Mouse (Mus musculus) lung, embryonic 16.5 days (tissue): ENCODE data around the gene Arhgef33. TPM values are rescaled to one million over a fixed set of nuclear protein-coding genes. Genes with fewer than 3 reads are reported as not detected.

ENCODE experiments used
- ATAC-seq: fragments of 200-750 bp; cut with Nextera tagmentation; 2 replicates; pipeline ENCODE4 v1.8.0; 2017; ENCODE audit warnings: low read depth, mild to moderate bottlenecking, moderate library complexity
- H3K27ac ChIP-seq: fragments of 300-500 bp; sonication (generic); 2 replicates; pipeline ENCODE4 v1.5.1; 2014; ENCODE audit warnings: mild to moderate bottlenecking, control low read depth, low read length
- H3K27me3 ChIP-seq: fragments of 300-500 bp; sonication (generic); 2 replicates; pipeline ENCODE4 v1.6.1; 2014; ENCODE audit warnings: low read depth, low read length, mixed read lengths; ENCODE audit not compliant: control insufficient read depth, insufficient read depth
- H3K36me3 ChIP-seq: fragments of 300-500 bp; sonication (generic); 2 replicates; pipeline ENCODE4 v1.6.1; 2014; ENCODE audit warnings: low read length; ENCODE audit not compliant: control insufficient read depth, insufficient read depth
- H3K4me1 ChIP-seq: fragments of 300-500 bp; sonication (generic); replicated peaks from 2 replicates; pipeline ENCODE4 v1.6.1; 2014; ENCODE audit warnings: low read length, mixed read lengths; ENCODE audit not compliant: control insufficient read depth, insufficient read depth
- H3K4me2 ChIP-seq: fragments of 300-500 bp; sonication (generic); 2 replicates; pipeline ENCODE4 v1.6.1; 2014; ENCODE audit warnings: low read depth, low read length, control low read depth
- H3K4me3 ChIP-seq: fragments of 300-500 bp; sonication (generic); 2 replicates; pipeline ENCODE4 v1.5.1; 2014; ENCODE audit warnings: mild to moderate bottlenecking, low read length, control low read depth
- H3K9ac ChIP-seq: fragments of 300-500 bp; sonication (generic); 2 replicates; pipeline ENCODE4 v1.6.1; 2014; ENCODE audit warnings: low read length, control low read depth
- H3K9me3 ChIP-seq: fragments of 300-500 bp; sonication (generic); 2 replicates; pipeline ENCODE4 v1.6.1; 2016; ENCODE audit warnings: low read length; ENCODE audit not compliant: control insufficient read depth
- WGBS: fragments of 180-500 bp; shearing (Covaris S2); extraction: QIAGEN DNeasy Blood & Tissue Kit; methylation state at CpG from one replicate; pipeline ENCODE4 v1.1.7; 2014; 5-methylcytosine and 5-hydroxymethylcytosine counted together
- polyA plus RNA-seq: library from polyadenylated mRNA; unstranded; fragments of >200 nt; fragmentation: Nextera tagmentation; extraction: Ambion mirVana; gene quantifications from 2 replicates; pipeline ENCODE4 v1.2.1, GENCODE M21; 2015

The Arhgef33 gene
- polyA plus RNA-seq, 1 experiment from 2014 or later, result 1.4 TPM

- Histone ChIP-seq H3K36me3 (no peaks in the 10 kb centered on the region), H3K4me3 (no peak overlapping the region), H3K9me3 (no peaks in the 10 kb centered on the region), H3K27me3 (no peaks in the 10 kb centered on the region), H3K27ac (no peak overlapping the region), H3K9ac (no peak overlapping the region), H3K4me1 (no peaks in the 10 kb centered on the region), H3K4me2 (no peak overlapping the region)
- no peak for ATAC-seq
- WGBS, result 73% methylated on average over 7 of the region's 7 CpGs
Observed at GRCm38 (mm10) chr17:80324521-80324920, 17.3 kb downstream of the Arhgef33 start.

GRCm38 (mm10) chr17:80325456-80325855 is 18.2 kb downstream of the Arhgef33 start:
- WGBS, result 63% methylated on average over 5 of the region's 5 CpGs
- ATAC-seq, result no peak

GRCm38 (mm10) chr17:80326431-80326830 is 19.2 kb downstream of the Arhgef33 start:
- no peak for ATAC-seq
- no peaks in the 10 kb centered on the region for H3K27me3 ChIP-seq
- no peak overlapping the region for H3K4me3 ChIP-seq
- 84% methylated on average over 3 of the region's 3 CpGs for WGBS
- H3K27ac ChIP-seq, result no peak overlapping the region
- no peaks in the 10 kb centered on the region for H3K9me3 ChIP-seq
- no peak overlapping the region for H3K4me2 ChIP-seq
- H3K9ac ChIP-seq, result no peak overlapping the region
- H3K4me1 ChIP-seq, result no peaks in the 10 kb centered on the region
- no peaks in the 10 kb centered on the region for H3K36me3 ChIP-seq

More at GRCm38 (mm10) chr17:80325456-80325855, 18.2 kb downstream of the Arhgef33 start:
- no peak overlapping the region for H3K4me2 ChIP-seq
- H3K9me3 ChIP-seq, result no peaks in the 10 kb centered on the region
- no peaks in the 10 kb centered on the region for H3K4me1 ChIP-seq
- H3K27ac ChIP-seq, result no peak overlapping the region
- no peak overlapping the region for H3K9ac ChIP-seq
- H3K27me3 ChIP-seq, result no peaks in the 10 kb centered on the region
- H3K4me3 ChIP-seq, result no peak overlapping the region
- no peaks in the 10 kb centered on the region for H3K36me3 ChIP-seq

GRCm38 (mm10) chr17:80332386-80332785 is 25.2 kb downstream of the Arhgef33 start:
- Histone ChIP-seq H3K9ac (no peak overlapping the region), H3K4me2 (no peak overlapping the region), H3K27ac (no peak overlapping the region), H3K4me3 (no peak overlapping the region), H3K36me3 (no peaks in the 10 kb centered on the region), H3K4me1 (no peaks in the 10 kb centered on the region), H3K9me3 (no peaks in the 10 kb centered on the region), H3K27me3 (no peaks in the 10 kb centered on the region)
- ATAC-seq, result 0 out of 2 replicates have a peak, but pooled peaks have one; percentile 49
- 40% methylated on average over 2 of the region's 2 CpGs for WGBS

GRCm38 (mm10) chr17:80345277-80345676 is 38.1 kb downstream of the Arhgef33 start:
- H3K4me2 ChIP-seq, result no peak overlapping the region
- no peaks in the 10 kb centered on the region for H3K27me3 ChIP-seq
- WGBS, result 76% methylated on average over 4 of the region's 4 CpGs
- H3K36me3 ChIP-seq, result no peaks in the 10 kb centered on the region
- no peak for ATAC-seq
- no peaks in the 10 kb centered on the region for H3K4me1 ChIP-seq
- no peak overlapping the region for H3K9ac ChIP-seq
- H3K9me3 ChIP-seq, result peaks cover 2% of the 10 kb centered on the region; the same call in 1 of the 2 replicates
- H3K4me3 ChIP-seq, result no peak overlapping the region
- no peak overlapping the region for H3K27ac ChIP-seq

GRCm38 (mm10) chr17:80346591-80347125 is 39.5 kb downstream of the Arhgef33 start:
- ATAC-seq, result no peak
- H3K27me3 ChIP-seq, result no peaks in the 10 kb centered on the region
- 62% methylated on average over 11 of the region's 11 CpGs for WGBS

GRCm38 (mm10) chr17:80347234-80347633 is 40.0 kb downstream of the Arhgef33 start:
- H3K4me1 ChIP-seq, result no peaks in the 10 kb centered on the region
- H3K9me3 ChIP-seq, result peaks cover 2% of the 10 kb centered on the region; the same call in 1 of the 2 replicates
- no peak overlapping the region for H3K4me2 ChIP-seq
- H3K27me3 ChIP-seq, result no peaks in the 10 kb centered on the region
- H3K4me3 ChIP-seq, result no peak overlapping the region
- no peaks in the 10 kb centered on the region for H3K36me3 ChIP-seq
- ATAC-seq, result no peak
- no peak overlapping the region for H3K27ac ChIP-seq
- no peak overlapping the region for H3K9ac ChIP-seq
- WGBS, result 39% methylated on average over 6 of the region's 6 CpGs

More at GRCm38 (mm10) chr17:80346591-80347125, 39.5 kb downstream of the Arhgef33 start:
- Histone ChIP-seq H3K4me1 (no peaks in the 10 kb centered on the region), H3K9me3 (peaks cover 2% of the 10 kb centered on the region; the same call in 1 of the 2 replicates), H3K4me3 (no peak overlapping the region), H3K36me3 (no peaks in the 10 kb centered on the region), H3K27ac (no peak overlapping the region), H3K9ac (no peak overlapping the region), H3K4me2 (no peak overlapping the region)

GRCm38 (mm10) chr17:80360245-80360644 is 53.0 kb downstream of the Arhgef33 start:
- no peaks in the 10 kb centered on the region for H3K36me3 ChIP-seq
- no peak overlapping the region for H3K4me3 ChIP-seq
- no peaks in the 10 kb centered on the region for H3K9me3 ChIP-seq
- no peak overlapping the region for H3K9ac ChIP-seq
- 80% methylated on average over 8 of the region's 8 CpGs for WGBS
- no peak overlapping the region for H3K27ac ChIP-seq
- no peak overlapping the region for H3K4me2 ChIP-seq
- no peaks in the 10 kb centered on the region for H3K27me3 ChIP-seq
- no peak for ATAC-seq
- H3K4me1 ChIP-seq, result no peaks in the 10 kb centered on the region

GRCm38 (mm10) chr17:80367276-80367675 is 60.1 kb downstream of the Arhgef33 start:
- 86% methylated on average over 5 of the region's 5 CpGs for WGBS
- Histone ChIP-seq H3K9me3 (no peaks in the 10 kb centered on the region), H3K9ac (no peak overlapping the region), H3K27ac (no peak overlapping the region), H3K4me1 (no peaks in the 10 kb centered on the region), H3K4me3 (no peak overlapping the region), H3K4me2 (no peak overlapping the region), H3K27me3 (no peaks in the 10 kb centered on the region), H3K36me3 (no peaks in the 10 kb centered on the region)
- ATAC-seq, result no peak
